Mouse (Mus musculus) heart, adult 2 months (tissue): ENCODE results near the gene Atp13a3.

Experiments used
- CTCF ChIP-seq: fragments of 200-600 bp; IDR thresholded peaks from 2 replicates; pipeline ENCODE4 v1.8.1; 2022; ENCODE audit warnings: antibody characterized with exemption, mild to moderate bottlenecking, moderate library complexity
- POLR2A ChIP-seq: fragments of 200-500 bp; IDR thresholded peaks from 2 replicates; pipeline ENCODE4 v1.6.1; 2011; ENCODE audit warnings: mild to moderate bottlenecking, low read depth, low read length, control low read depth; ENCODE audit not compliant: insufficient read depth

DNA sequence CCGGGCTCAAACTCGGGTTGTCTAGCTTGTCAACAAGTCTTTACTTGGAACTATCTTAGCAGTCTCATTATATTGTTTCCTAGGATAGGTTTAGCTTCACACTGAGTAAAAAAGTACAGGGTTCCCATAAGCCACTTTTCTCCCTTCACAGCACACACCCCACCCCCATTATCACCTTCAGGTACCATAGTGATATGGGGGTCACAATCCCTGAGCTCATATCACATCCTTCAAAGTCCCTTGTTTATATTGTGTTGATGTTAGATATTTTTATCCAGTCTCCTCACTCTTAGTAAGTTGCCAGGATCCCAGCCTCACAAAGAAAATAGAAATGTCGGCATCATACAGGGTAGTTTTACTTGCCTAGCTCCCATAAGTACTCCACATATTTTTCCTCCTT lies 42.4 kb upstream of the Atp13a3 start:
- no peak for TF ChIP-seq POLR2A
- no peak for TF ChIP-seq CTCF
